Mouse (Mus musculus): ENCODE results near the gene Vmn2r3.
"Not testable (repeated sequence)": the region's sequence is repeated elsewhere in the genome, so short reads cannot be mapped to it uniquely, and the experiment has no call there.

Gene Vmn2r3

DNA sequence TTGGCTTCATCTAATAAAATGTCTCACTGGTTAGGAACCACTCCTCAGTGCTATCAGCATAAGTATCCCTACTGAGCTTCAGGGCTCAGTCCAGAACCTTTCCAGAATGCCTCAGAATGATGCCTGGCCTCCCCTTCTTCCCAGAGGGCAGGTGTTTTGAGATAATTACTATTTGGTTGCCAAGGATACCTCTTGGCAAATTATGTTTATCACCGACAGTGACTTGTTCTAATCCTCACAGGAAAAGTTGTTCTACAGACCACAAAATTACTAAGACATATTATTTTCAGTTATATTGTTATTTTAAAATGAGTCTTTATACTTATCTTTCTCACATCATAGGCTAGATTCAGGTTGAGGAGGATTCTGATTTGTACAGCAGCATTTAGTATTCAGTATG lies at the start of gene Vmn2r3:
Vmn2r3 (minus strand) TSS at position 101 of the 400 bp plus-strand sequence.
- DNase-seq (ENCODE audit: low spot score in 2 of 2): no peak

DNA sequence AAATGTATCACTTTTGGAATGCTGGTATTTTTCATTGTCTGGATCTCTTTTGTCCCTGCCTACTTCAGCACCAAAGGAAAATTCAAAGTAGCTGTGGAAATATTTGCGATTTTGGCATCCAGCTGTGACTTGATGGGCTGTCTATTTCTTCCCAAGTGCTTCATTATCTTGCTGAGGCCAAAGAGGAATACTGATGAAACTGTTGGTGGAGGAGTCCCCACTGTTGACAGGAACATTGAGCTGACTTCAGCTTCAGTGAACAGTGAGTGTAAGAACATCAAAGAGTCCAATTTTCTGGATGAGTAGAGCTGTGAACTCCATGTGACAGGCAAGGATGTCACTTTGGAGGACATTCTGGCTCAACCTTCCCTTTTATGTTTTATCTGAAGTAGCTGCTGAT lies 43.0 kb upstream of the Vmn2r3 start:
- no peak for DNase-seq (ENCODE audit: low spot score in 2 of 2)

DNA sequence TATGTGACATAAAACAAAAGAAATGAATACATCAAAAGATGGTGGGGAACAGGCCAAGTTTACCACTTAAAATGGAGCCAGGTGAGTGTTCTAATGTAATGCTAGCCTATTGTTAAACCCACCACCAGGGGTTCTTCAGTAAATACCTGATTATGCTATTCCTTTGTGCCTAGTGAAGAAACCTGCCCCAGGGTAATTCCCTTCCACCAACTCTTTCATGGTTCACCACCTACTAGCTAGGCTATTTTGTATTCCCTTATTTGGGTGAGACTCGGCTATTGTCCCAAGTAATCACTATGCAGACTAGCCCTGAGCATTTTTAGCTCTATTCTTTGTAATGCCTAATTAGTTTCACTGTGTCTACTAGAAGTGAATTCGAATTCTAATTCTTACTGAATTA lies 32.3 kb upstream of the Vmn2r3 start:
- no peak for DNase-seq (ENCODE audit: low spot score in 2 of 2)

DNA sequence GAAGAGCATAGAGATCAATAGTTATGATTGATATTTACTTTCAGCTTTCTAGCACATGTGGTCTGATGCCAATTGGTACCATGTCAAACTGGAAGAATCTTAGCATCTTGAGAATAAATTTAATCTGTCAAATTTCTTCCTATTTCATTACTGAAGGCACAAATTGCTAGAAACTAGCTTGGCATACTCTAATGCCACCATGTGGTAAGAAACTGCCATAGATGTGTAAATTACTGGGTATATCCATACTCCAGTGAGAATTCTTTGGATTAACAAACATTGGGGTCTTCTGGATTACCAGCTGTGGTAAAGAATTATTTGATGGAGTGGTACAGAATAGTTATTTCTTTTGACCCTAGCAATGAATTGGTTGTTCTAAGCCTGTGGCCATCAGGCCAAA lies 17.3 kb upstream of the Vmn2r3 start:
- DNase-seq (ENCODE audit: low spot score in 2 of 2): no peak

DNA sequence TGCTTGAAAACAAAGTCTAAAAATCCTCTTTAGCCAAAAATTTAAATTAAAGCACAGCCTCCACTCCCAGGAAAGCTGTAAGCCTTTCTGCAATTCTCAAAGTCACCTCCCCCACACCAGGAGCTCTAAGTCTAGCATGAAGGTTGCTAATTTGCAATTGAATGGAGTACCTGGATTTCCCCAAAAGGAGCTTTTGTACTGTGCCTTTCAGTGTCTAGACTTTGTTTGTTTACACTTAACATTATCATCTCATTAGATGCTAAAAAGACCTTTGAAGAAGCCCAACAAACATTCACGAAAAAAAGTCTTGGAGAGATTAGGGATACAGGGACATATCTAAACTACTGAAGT lies 23.8 kb downstream of the Vmn2r3 start:
- no peak for DNase-seq (ENCODE audit: low spot score in 2 of 2)

DNA sequence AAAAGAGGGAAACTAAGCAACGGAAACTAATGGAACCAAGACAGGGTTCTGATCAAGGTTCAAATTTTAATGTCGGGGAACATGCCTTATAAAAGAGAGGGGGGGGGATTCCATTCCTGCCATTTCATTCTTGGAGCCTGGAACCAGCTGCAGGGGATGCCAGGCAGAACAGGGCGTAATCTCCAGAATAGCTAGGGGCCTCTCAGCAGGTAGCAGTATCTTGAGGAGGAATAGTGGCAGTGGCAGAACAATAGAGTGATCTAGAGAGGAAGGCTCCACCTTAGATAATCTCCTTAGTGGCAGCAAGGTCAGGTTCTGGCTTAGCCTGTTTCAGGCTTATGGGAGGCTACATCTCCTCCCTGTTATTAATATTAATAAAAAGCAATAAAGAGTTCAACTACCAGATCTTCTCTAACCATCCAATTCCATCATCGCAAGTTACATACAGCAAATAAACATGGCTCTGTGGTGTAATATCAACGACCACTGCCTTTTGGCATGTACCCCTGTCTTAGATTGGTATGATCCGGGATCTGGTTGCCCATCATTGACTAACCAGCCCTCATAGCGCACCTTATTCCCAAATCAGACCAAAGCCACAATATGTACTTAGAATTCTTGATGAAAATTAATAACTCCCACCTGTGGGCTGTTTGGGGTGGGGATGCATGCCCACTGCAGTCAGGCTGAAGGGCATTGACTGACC lies 24.3 kb downstream of the Vmn2r3 start:
- DNase-seq (ENCODE audit: low spot score in 2 of 2): not testable (repeated sequence)

DNA sequence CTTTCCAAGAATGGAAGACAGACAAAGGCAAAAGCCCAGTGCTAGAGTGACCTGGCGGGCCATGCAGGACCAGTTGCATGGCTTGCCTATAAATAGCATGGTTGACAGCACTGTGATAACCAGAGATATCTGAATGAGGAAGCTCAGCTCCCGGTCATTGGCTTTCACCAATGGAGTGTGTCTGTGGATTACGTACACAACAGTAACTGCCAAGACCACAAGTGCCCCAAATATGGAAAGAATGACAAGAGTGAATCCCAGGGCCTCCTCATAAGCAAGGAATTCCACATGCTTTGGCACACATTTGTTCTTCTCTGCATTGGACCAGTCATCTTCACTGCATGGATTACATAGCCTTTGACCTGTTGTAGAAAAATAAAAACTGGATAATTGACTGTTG lies 29.9 kb downstream of the Vmn2r3 start:
- DNase-seq (ENCODE audit: low spot score in 2 of 2): no peak

DNA sequence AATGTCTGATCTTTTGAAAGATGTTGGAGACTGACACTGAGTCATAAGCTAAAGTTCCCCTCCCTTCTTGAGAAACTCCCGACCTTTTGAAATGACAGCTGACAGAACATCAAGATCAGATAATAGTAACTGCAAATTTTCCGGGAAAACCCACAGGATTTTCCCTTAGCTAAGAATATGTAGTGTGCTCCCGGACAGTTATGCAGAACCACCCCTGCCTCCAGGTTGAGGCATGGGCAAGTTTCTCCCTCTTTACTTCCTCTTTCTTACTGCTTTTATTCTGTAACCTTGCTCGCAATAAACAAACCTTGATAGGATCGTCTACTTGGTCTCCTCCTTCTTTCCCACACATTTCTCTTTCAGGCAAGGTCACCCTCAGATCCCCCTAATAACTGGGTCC lies 37.9 kb downstream of the Vmn2r3 start:
- no peak for DNase-seq (ENCODE audit: low spot score in 2 of 2)

DNA sequence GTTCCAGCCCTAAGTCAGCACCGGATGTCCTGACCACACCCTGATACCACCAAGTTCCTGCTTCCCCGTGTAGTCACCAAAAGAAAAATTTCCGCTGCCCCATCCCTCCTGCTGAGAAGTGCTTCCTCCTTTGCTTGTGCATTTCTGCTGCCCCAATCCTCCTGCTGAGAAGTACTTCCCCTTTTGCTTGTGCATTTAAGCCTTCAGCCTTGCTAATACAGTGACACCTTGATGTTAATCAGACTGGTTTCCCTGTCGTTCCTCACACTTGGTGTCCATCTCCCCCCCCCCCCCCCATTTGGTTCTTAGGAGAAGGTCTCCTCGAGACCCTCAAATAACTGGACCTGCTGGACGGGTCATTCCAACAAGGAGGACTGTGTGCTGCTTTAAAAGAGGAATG lies 39.0 kb downstream of the Vmn2r3 start:
- DNase-seq (ENCODE audit: low spot score in 2 of 2): not testable (repeated sequence)

DNA sequence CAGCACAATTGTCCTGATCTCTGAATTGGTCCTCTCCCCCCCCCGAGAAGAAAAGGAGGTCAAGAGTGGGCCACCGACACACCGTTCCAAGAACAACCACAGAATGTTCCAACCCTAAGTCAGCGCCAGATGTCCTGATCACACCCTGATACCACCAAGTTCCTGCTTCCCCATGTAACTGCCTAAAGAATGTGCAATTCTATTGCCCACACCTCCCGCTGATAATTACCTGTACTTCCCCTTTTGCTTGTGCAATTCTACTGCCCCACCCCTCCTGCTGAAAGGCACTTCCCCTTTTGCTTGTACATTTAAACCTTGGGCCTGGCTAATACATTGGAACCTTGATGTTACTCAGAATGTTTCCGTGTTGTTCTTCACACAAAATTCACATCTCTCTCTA lies 54.0 kb downstream of the Vmn2r3 start:
- not testable (repeated sequence) for DNase-seq (ENCODE audit: low spot score in 2 of 2)

DNA sequence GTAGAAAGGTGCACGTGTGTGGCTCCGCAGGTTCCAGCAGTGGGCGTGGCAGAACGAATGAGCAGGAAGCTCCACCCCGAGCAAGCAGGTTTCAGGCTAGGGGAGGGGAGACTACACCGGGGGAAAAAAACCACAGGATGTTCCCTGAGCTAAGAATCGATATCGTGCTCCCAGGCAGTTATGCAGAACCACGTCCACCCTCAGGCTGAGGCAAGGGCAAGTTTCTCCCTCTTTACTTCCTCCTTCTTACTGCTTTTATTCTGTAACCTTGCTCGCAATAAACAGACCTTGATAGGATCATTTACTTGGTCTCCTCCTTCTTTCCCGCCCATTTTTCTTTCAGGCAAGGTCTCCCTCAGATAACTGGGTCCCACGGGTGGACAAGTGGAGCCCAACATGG lies 55.9 kb downstream of the Vmn2r3 start:
- not testable (repeated sequence) for DNase-seq (ENCODE audit: low spot score in 2 of 2)

DNA sequence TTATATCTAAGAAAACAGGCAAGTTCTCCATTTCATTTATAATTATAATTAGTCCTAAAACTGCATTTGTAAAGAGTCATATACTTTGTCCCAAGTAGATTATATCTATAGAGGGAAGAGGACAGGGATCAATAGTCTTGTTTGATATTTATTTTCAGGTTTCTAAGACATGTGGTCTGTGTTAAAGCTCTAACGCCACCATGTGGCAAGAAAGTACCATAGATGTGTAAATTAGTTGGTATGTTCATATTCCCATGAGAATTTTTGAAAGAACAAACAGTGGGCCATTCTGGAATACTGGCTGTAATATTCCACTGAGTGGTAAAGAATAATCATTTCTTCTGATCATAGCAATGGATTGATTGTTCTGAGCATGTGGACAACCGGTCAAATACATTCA lies 62.3 kb downstream of the Vmn2r3 start:
- DNase-seq (ENCODE audit: low spot score in 2 of 2): no peak
